In the genomic region with DNA sequence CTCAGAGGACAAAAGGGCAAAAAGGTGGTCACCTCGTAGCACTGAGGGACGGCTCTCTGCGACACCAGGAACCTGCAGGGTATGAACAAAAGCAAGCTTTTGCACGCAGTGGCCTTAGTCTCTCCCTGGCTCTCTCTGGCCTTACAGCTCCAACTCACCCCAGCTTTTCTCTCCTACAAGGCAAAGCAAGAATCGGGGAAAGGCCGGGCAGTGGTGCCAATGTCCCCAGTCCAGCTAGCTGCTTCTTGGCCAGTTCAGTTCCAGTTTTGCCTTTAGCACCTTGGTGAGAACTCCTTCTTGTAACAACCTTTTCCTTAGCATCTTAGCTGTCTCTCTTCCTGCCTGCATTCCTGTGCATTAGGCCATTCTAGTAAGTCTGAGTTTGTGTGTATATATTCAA, we compare ENCODE assay signal across 20 mouse cellular contexts. TPM values are rescaled to one million over a fixed set of nuclear protein-coding genes. Genes with fewer than 3 reads are reported as not detected.
"Had no signal": no experiment of that assay in that cellular context is flagged by ENCODE, and none has a peak within 500 bp of the region (broad histone marks: within the 10 kb centered on the region; RNA-seq: fewer than 3 reads in every experiment).

No protein-coding gene starts in this region.

- H3K27ac ChIP-seq: neural tube, embryonic 13.5 days; neural tube, embryonic 15.5 days; stomach, embryonic 15.5 days; stomach, postnatal 0 days had no signal

- DNase-seq: retina, postnatal 1 day; right cerebral cortex, adult 18-20 months; right cerebral cortex, postnatal 14 days; right cerebral cortex, postnatal 25 days; right cerebral cortex, postnatal 4 days; spleen, adult 18-20 months; thymus, adult 18-20 months; thymus, adult 2 months; thymus, postnatal 14 days; thymus, postnatal 25 days; thymus, postnatal 36 days; thymus, postnatal 4 days had no signal

- H3K4me1 ChIP-seq: neural tube, embryonic 13.5 days; neural tube, embryonic 15.5 days; stomach, embryonic 15.5 days had no signal

- H3K4me2 ChIP-seq: neural tube, embryonic 13.5 days; neural tube, embryonic 15.5 days; stomach, embryonic 15.5 days had no signal

- H3K27me3 ChIP-seq: neural tube, embryonic 13.5 days; neural tube, embryonic 15.5 days; stomach, embryonic 15.5 days had no signal

- H3K9me3 ChIP-seq: neural tube, embryonic 13.5 days; neural tube, embryonic 15.5 days; stomach, embryonic 15.5 days had no signal

- H3K9ac ChIP-seq: neural tube, embryonic 13.5 days; neural tube, embryonic 15.5 days; stomach, embryonic 15.5 days had no signal

- H3K4me3 ChIP-seq: neural tube, embryonic 13.5 days; neural tube, embryonic 15.5 days; stomach, embryonic 15.5 days had no signal

RNA-seq across cellular contexts. Expression of gene Fam19a3, which starts 19.8 kb away (rescaled TPM):
- total RNA-seq: neutrophil, adult 5-6 weeks had no signal
- polyA plus RNA-seq: neural tube, embryonic 13.5 days; neural tube, embryonic 14.5 days; stomach, embryonic 14.5 days; stomach, postnatal 0 days; thymus, postnatal 0 days had no signal

RNA-seq across cellular contexts. Expression of gene Ppm1j, which starts 20.6 kb away (rescaled TPM):
- total RNA-seq: neutrophil, adult 5-6 weeks had no signal
